Mouse (Mus musculus) kidney, postnatal 10 days (tissue): ENCODE results near the gene Cradd.

Source experiments
- DNase-seq: peaks from one replicate; pipeline ENCODE4 v3.0.0; 2021; ENCODE audit warnings: mixed read lengths

Gene Cradd

GRCm38 (mm10) chr10:95302211-95303163 lies 21.4 kb downstream of the Cradd start:
- no peak for DNase-seq

- DNase-seq, result no peak
Measured at GRCm38 (mm10) chr10:95300178-95300793, 23.6 kb downstream of the Cradd start.

- DNase-seq, result no peak
Measured at GRCm38 (mm10) chr10:95299808-95300133, 24.2 kb downstream of the Cradd start.

DNA sequence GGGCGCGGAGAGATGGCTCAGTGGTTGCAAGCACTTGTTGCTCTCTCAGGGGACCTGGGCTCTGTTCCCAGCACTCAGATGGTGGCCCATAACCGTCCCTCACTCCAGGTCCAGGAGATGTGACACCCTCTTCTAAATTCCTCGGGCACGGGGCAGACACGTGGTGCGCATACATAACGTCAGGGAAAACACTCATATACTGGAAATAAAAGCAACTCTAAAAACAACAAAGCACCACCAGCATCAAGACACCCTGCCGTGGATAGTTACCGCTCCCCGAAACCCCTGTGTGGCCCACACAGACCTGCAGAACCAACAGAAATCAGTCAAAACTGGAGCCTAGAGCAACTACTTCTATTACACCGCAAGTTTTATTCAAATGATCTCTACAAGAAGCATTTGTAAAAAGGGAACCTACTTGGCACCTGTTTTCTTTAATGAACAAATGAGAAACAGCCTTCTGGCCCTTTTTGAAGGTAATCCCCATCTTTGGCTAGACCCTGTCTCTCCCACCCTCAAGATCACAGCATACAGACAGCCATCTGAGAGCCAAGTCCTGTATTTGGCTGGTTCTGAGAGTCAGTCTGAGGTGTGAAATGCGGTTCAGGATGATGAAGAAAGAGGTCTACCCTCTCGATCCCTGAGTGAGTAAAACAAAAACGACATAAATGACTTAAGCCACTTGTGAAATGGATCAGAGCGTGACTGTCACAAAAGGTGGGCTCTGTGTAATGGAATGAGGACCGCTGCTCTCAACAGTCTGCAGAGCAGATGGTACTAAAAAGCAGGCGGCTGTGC lies 24.7 kb downstream of the Cradd start:
- DNase-seq, result no peak

DNA sequence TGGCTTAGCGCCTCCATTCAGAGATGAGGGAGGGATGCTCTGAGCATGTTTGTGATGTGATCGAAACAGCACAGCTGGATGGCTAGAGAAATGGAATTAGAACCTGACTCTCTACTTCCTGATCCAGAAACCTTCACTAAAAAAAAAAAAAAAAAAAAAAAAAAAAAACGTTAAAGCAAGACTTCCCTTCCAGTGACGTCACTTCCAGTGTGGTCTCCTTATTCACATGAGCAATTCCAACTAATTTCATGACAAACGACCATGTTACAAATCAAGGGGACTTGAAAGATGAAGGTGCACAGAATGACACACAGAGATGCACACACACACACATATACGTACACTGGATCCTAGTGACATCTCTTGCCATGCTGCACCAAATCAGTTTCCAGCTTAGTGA lies 25.4 kb downstream of the Cradd start:
- DNase-seq, result no peak

- no peak for DNase-seq
Measured at GRCm38 (mm10) chr10:95297690-95298104, 26.2 kb downstream of the Cradd start.

GRCm38 (mm10) chr10:95297024-95297423 lies 26.9 kb downstream of the Cradd start:
- peak; percentile 63 for DNase-seq

GRCm38 (mm10) chr10:95293261-95293660 lies 30.7 kb downstream of the Cradd start:
- no peak for DNase-seq

DNA sequence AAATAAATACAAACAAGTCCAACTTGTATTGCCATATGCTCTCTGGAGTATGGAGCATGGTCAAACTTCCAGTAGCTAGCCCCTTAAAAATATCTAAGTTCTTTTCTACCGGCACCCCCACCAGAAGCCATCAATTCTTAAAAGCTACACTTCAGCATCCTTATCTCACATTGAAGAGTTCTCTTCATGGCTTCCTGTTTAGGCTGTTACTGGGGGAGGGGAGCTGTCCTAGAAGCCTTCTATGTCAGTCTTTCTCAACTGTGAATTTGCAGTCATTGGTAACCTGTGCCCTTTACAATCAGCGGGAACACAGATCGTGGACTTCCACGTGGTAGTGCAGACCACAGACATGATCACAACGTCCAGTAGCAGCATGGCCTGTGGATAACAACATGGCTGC lies 31.7 kb downstream of the Cradd start:
- no peak for DNase-seq

DNA sequence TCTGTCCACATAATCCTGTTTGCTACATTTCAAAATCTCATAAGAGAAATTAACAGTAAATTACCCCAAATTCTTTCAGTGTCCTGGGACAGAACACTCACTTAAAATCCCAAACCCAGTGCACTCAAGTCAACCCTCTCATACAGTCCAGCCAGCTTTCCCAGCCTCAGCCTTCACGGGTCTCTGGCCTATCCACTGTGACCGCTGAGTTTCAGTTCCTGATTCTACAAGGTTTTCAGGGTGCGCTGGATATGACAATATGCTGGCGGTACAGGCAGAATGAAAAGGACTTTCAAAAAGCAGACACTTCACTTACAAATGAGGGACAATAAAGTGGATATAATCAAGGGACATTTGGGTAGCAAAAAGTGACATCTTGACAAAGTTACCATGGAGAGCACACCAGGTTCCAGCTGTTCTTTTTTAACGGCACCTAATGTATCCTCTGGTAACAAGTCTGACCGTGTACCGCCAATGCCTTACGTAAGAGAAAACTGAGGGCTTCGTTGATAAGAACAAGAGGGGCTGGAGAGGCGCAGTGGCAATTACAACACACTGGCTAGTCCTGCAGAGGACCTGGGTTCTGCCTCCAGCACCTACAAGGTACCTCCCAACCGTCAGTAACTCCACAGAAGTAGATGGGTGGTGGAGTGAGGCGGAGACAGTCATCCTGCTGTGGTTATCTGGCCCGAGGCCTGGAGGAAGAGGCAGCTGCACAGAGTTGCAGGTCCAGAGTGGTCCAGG lies 32.6 kb downstream of the Cradd start:
- DNase-seq, result no peak

- no peak for DNase-seq
Measured at GRCm38 (mm10) chr10:95289819-95290218, 34.1 kb downstream of the Cradd start.

DNA sequence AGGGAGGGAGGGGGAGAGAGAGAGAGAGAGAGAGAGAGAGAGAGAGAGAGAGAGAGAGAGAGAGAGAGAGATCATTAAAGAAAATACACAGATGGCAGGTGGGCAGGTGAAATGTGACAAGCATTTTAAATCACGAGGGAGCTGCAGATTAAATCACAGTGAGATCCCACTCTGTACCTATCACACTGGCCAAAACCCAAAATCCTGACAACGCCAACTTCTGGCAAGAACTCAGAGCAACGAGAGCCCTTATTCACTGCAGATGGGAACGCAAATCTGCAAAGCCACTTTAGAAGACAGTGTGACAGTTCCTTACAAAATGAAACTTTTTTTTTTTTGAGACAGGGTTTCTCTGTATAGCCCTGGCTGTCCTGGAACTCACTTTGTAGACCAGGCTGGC lies 35.7 kb downstream of the Cradd start:
- DNase-seq, result no peak

- no peak for DNase-seq
Measured at GRCm38 (mm10) chr10:95287351-95287750, 36.6 kb downstream of the Cradd start.

GRCm38 (mm10) chr10:95283434-95283833 lies 40.5 kb downstream of the Cradd start:
- DNase-seq, result no peak

DNA sequence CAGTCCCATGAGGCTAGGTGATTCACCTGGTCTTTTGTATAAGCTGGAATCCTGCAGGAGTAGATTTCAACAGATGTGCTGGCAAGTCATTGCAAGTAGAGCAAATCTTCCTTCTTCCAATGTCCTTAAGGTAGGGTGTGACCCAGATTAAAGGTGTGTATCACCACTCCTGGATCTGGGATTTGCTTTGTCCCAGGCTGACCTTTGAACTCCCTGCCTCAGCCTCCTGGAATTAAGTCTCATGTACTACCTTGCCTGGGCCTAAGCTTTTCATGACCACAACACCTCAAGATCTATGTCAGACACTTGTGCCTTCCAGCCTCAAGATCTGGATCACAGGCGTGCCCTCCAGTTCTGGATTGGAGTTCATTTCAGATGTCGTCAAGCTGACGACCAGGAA lies 41.9 kb downstream of the Cradd start:
- DNase-seq, result no peak

GRCm38 (mm10) chr10:95281466-95281990 lies 42.4 kb downstream of the Cradd start:
- no peak for DNase-seq

GRCm38 (mm10) chr10:95280327-95280726 lies 43.6 kb downstream of the Cradd start:
- DNase-seq, result peak; percentile 53

DNA sequence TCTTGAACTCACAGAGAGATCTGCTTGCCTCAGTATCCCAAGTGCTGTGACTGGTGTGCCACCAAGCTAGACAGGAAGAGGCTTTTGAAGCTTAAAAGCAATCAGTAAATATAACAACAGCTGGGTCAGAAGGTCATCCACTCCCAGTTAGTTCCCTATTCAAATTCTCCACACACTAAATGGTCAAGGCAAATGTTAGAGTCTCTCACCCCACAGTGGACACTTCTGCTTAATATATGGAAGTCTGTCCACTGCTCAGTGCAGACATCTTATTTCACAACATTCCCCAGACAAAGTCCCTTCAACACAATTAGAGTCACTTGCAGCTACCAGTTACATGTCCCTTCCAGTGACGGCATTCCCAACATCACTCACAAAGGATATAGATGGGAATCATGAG lies 44.5 kb downstream of the Cradd start:
- no peak for DNase-seq

DNA sequence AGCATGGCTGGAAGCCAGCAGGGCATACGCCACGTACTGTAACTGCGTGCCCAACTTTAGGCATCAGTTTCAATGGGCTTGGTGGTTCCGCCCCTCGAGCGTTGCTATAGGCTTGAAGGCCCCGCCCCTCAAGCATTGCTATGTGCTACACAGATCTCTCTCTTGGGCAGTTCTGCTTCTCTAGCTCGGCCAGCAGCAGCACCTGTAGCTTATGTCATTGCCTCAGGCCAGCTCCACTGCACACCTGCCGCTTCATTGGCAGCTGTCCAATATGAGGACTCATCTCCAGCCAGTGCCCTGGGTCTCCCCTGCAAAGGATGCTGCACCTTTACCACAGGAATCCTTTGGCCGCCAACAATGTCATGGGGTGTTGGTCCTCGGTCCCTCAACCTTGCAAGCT lies 45.8 kb downstream of the Cradd start:
- no peak for DNase-seq

- DNase-seq, result no peak
Measured at GRCm38 (mm10) chr10:95275488-95275887, 48.4 kb downstream of the Cradd start.

DNA sequence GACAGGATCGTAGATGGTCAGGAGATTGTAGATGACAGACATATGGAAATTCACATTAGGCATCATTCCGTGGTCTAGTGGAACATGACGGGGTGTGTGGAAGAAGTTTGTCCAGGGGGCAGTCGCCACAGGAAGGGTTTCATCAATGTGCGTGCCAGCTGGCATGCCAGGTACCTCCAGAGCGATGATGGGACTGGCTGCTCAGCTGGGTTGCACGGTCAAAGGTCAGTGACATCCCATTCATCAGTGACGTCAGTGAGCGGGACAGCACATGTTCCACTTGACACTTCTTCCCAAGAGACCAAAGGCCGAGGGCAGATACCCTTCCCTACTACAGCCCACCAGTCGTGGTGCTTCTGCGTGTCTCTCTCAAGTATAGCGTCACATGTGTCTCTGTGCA lies 50.7 kb downstream of the Cradd start:
- DNase-seq, result no peak

DNA sequence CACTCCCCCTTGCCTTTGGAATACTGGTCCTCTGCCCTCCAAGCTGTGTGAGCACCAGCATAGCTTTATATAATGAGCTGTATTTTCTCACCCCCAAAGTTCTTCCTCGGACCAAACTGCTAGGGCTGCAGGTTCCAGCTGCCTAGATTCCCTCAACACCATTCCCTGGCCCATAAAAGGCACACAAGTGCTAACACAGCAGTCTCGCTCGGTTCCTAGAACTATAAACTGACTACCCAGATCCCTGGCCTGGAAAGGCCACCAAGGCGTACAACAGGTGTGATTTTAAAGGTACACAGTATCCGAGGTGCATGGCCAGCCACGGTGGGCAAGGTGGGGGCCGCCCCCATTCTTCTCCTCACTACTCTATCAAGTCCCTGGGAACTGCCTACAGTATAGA lies 54.8 kb downstream of the Cradd start:
- no peak for DNase-seq

- DNase-seq, result no peak
Measured at GRCm38 (mm10) chr10:95268366-95268765, 55.6 kb downstream of the Cradd start.
